Mouse (Mus musculus): ENCODE results near the gene Tle3. TPM values are rescaled to one million over a fixed set of nuclear protein-coding genes. Genes with fewer than 3 reads are reported as not detected.

Tle3 gene
- polyA plus RNA-seq, 1 experiment from 2014 or later: 24.3 TPM

GRCm38 (mm10) chr9:61368567-61369240, 3.5 kb upstream of the Tle3 start:
- Histone ChIP-seq H3K4me2 (replicated peaks; ENCODE audit: low read depth) (peak overlapping the region; percentile 60), H3K4me1 (replicated peaks; ENCODE audit: control insufficient read depth, insufficient read depth, low read length) (peaks cover 38% of the 10 kb centered on the region; the same call in 1 of the 2 replicates), H3K27me3 (replicated peaks; ENCODE audit: control insufficient read depth, insufficient read depth, low read length) (0 out of 2 replicates have a peak, but pooled peaks cover 3% of the 10 kb centered on the region), H3K4me3 (ENCODE audit: low read depth, low read length) (no peak overlapping the region), H3K36me3 (ENCODE audit: control insufficient read depth, insufficient read depth) (no peaks in the 10 kb centered on the region), H3K9me3 (ENCODE audit: control insufficient read depth) (no peaks in the 10 kb centered on the region), H3K27ac (ENCODE audit: low read depth, low read length) (no peak overlapping the region), H3K9ac (ENCODE audit: low read depth, low read length) (no peak overlapping the region)
- 1% methylated on average over 12 of the region's 12 CpGs for WGBS
- no peak for ATAC-seq
- no peak for TF ChIP-seq CTCF (IDR thresholded peaks at IDR 0.05; ENCODE audit: low read depth)

DNA sequence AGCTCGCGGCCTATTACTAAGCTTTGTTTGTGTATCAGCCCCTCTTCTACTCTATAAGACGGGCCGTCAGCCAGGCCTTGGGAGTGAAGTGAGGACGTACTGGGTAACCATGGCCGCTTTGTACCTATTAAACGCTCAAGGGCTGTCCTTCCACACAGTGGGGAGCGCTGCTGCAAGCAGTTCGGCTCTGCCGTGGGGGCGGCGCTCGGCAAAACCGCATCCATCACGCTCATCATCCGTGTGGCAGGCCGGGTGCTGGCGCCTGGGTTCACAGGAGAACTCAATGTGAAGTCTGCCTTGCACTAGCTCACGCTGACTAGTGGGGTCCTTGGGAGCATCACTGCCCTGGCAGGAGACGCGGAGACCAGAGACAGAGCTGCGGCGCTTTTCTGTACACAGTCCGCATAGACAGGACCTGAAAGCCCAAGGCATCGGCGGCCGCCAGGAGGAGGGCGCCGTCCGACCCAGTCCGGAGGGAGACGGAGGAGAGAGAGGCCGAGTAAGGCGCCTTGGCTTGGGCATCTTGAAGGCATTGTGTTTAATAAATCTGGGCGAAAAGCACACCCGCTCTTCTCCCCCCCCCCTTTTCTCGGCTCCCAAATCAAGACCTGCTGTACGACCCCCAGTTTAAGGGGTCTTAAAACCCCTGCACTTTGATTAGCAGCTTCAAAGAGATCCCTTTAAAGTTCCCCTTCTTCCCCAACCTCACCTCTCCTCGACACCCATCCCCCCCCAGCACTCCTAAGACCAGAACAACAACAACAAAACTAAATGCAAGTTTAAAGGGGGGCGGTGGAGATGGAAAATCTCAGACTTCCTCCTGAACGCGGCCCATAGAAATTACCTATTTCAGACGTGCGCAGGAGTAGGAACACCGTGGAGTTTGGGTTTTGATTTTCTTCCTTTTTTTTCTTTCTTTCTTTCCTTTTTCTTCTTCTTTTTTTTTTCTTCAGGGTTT, 2.6 kb upstream of the Tle3 start:
- no peaks in the 10 kb centered on the region for H3K36me3 ChIP-seq (ENCODE audit: control insufficient read depth, insufficient read depth)
- no peak for ATAC-seq
- 0 out of 2 replicates have a peak, but pooled peaks cover 3% of the 10 kb centered on the region for H3K27me3 ChIP-seq (replicated peaks; ENCODE audit: control insufficient read depth, insufficient read depth, low read length)
- TF ChIP-seq CTCF (IDR thresholded peaks at IDR 0.05; ENCODE audit: low read depth): peak; percentile 57
- no peaks in the 10 kb centered on the region for H3K9me3 ChIP-seq (ENCODE audit: control insufficient read depth)
- H3K9ac ChIP-seq (ENCODE audit: low read depth, low read length): no peak overlapping the region
- no peak overlapping the region for H3K27ac ChIP-seq (ENCODE audit: low read depth, low read length)
- 3% methylated on average over 45 of the region's 45 CpGs for WGBS
- peaks cover 38% of the 10 kb centered on the region; the same call in 1 of the 2 replicates for H3K4me1 ChIP-seq (replicated peaks; ENCODE audit: control insufficient read depth, insufficient read depth, low read length)
- H3K4me2 ChIP-seq (replicated peaks; ENCODE audit: low read depth): peak overlapping the region; percentile 60
- peak overlapping the region; percentile 25 for H3K4me3 ChIP-seq (ENCODE audit: low read depth, low read length)

GRCm38 (mm10) chr9:61370454-61370888, 1.7 kb upstream of the Tle3 start:
- under 1% methylated on average over 25 of the region's 25 CpGs for WGBS
- ATAC-seq: peak; percentile 82
- TF ChIP-seq CTCF (IDR thresholded peaks at IDR 0.05; ENCODE audit: low read depth): no peak
- Histone ChIP-seq H3K27me3 (replicated peaks; ENCODE audit: control insufficient read depth, insufficient read depth, low read length) (no peaks in the 10 kb centered on the region), H3K4me1 (replicated peaks; ENCODE audit: control insufficient read depth, insufficient read depth, low read length) (peaks cover 38% of the 10 kb centered on the region; the same call in 1 of the 2 replicates), H3K27ac (ENCODE audit: low read depth, low read length) (peak overlapping the region; percentile 85; the same call in 1 of the 2 replicates), H3K9me3 (ENCODE audit: control insufficient read depth) (no peaks in the 10 kb centered on the region), H3K4me2 (replicated peaks; ENCODE audit: low read depth) (peak overlapping the region; percentile 96), H3K9ac (ENCODE audit: low read depth, low read length) (peak overlapping the region; percentile 47; the same call in 1 of the 2 replicates), H3K36me3 (ENCODE audit: control insufficient read depth, insufficient read depth) (no peaks in the 10 kb centered on the region), H3K4me3 (ENCODE audit: low read depth, low read length) (peak overlapping the region; percentile 91)

- no peaks in the 10 kb centered on the region; the same call in 1 of the 2 replicates for H3K36me3 ChIP-seq (ENCODE audit: control insufficient read depth, insufficient read depth)
- no peaks in the 10 kb centered on the region for H3K9me3 ChIP-seq (ENCODE audit: control insufficient read depth)
- no peaks in the 10 kb centered on the region for H3K27me3 ChIP-seq (replicated peaks; ENCODE audit: control insufficient read depth, insufficient read depth, low read length)
- peak overlapping the region; percentile 85 for H3K27ac ChIP-seq (ENCODE audit: low read depth, low read length)
- peak overlapping the region; percentile 91 for H3K4me3 ChIP-seq (ENCODE audit: low read depth, low read length)
- whole genome bisulfite sequencing: under 1% methylated on average over 66 of the region's 66 CpGs
- ATAC-seq: 0 out of 2 replicates have a peak, but pooled peaks have one; percentile 6
- H3K4me1 ChIP-seq (replicated peaks; ENCODE audit: control insufficient read depth, insufficient read depth, low read length): peaks cover 38% of the 10 kb centered on the region; the same call in 1 of the 2 replicates
- peak overlapping the region; percentile 47 for H3K9ac ChIP-seq (ENCODE audit: low read depth, low read length)
- peak overlapping the region; percentile 96 for H3K4me2 ChIP-seq (replicated peaks; ENCODE audit: low read depth)
- no peak for TF ChIP-seq CTCF (IDR thresholded peaks at IDR 0.05; ENCODE audit: low read depth)
Observed at GRCm38 (mm10) chr9:61370889-61371754, 1.0 kb upstream of the Tle3 start.

GRCm38 (mm10) chr9:61372510-61372975, 377 bp downstream of the Tle3 start:
- H3K9me3 ChIP-seq (ENCODE audit: control insufficient read depth): no peaks in the 10 kb centered on the region
- peak overlapping the region; percentile 81 for H3K9ac ChIP-seq (ENCODE audit: low read depth, low read length)
- WGBS: 0% methylated on average over 38 of the region's 42 CpGs
- H3K27me3 ChIP-seq (replicated peaks; ENCODE audit: control insufficient read depth, insufficient read depth, low read length): no peaks in the 10 kb centered on the region
- peak overlapping the region; percentile 91 for H3K4me3 ChIP-seq (ENCODE audit: low read depth, low read length)
- peak overlapping the region; percentile 79 for H3K27ac ChIP-seq (ENCODE audit: low read depth, low read length)
- TF ChIP-seq CTCF (IDR thresholded peaks at IDR 0.05; ENCODE audit: low read depth): no peak
- peak overlapping the region; percentile 96 for H3K4me2 ChIP-seq (replicated peaks; ENCODE audit: low read depth)
- ATAC-seq: peak; percentile 7
- no peaks in the 10 kb centered on the region; the same call in 1 of the 2 replicates for H3K36me3 ChIP-seq (ENCODE audit: control insufficient read depth, insufficient read depth)
- peaks cover 36% of the 10 kb centered on the region for H3K4me1 ChIP-seq (replicated peaks; ENCODE audit: control insufficient read depth, insufficient read depth, low read length)
